ENCODE assay signal across 10 mouse cellular contexts in genomic region chr2:71627097-71627755, GRCm38 (mm10).
DNase-seq lines count a peak whose midpoint lies in the region; ATAC-seq and TF ChIP-seq lines count a peak whose summit lies in the region.
"Had no signal": no experiment of that assay in that cellular context is flagged by ENCODE, and none has a peak within 500 bp of the region (broad histone marks: within the 10 kb centered on the region; RNA-seq: fewer than 3 reads in every experiment).

No protein-coding gene starts in this region.

- H3K4me1 ChIP-seq in kidney, postnatal 0 days (replicated peaks; ENCODE audit: insufficient read depth, low read length) = peaks cover 14% of the 10 kb centered on the region
- H3K4me1 ChIP-seq in intestine, embryonic 16.5 days (ENCODE audit: control insufficient read depth, insufficient read depth, low read length) = peaks cover 28% of the 10 kb centered on the region

- no peak overlapping the region for H3K4me3 ChIP-seq in kidney, postnatal 0 days (replicated peaks; ENCODE audit: low read depth, low read length)
- H3K4me3 ChIP-seq in intestine, embryonic 16.5 days (ENCODE audit: low read length) = no peak overlapping the region
- H3K4me3 ChIP-seq in gastrocnemius, adult 2 months = no peak overlapping the region
- H3K4me3 ChIP-seq: erythroblast, embryonic 14.5 days had no signal

- no peak for TF ChIP-seq CTCF in kidney, postnatal 0 days (IDR thresholded peaks at IDR 0.05; ENCODE audit: low read depth)
- TF ChIP-seq CTCF in gastrocnemius, adult 2 months (IDR thresholded peaks at IDR 0.05) = no peak

- H3K9ac ChIP-seq in kidney, postnatal 0 days (ENCODE audit: low read depth, low read length) = no peak overlapping the region
- H3K9ac ChIP-seq in intestine, embryonic 16.5 days (ENCODE audit: low read depth, low read length) = 0 out of 2 replicates have a peak overlapping the region, but pooled peaks have one; percentile 11
- H3K9ac ChIP-seq: liver, embryonic 14.5 days had no signal

- intact Hi-C loops in gastrocnemius, adult 2 months (cut with DNase I) = no loop called here

- H3K36me3 ChIP-seq in kidney, postnatal 0 days (ENCODE audit: insufficient read depth, low read length) = no peaks in the 10 kb centered on the region
- no peaks in the 10 kb centered on the region for H3K36me3 ChIP-seq in intestine, embryonic 16.5 days (ENCODE audit: control insufficient read depth, insufficient read depth, low read length)

- peak overlapping the region; percentile 29 for H3K4me2 ChIP-seq in kidney, postnatal 0 days (ENCODE audit: low read length)
- 0 out of 2 replicates have a peak overlapping the region, but pooled peaks have one; percentile 23 for H3K4me2 ChIP-seq in intestine, embryonic 16.5 days (ENCODE audit: low read depth, low read length)

- H3K9me3 ChIP-seq in kidney, postnatal 0 days (replicated peaks; ENCODE audit: low read length) = no peaks in the 10 kb centered on the region
- no peaks in the 10 kb centered on the region for H3K9me3 ChIP-seq in intestine, embryonic 16.5 days (ENCODE audit: control insufficient read depth, low read length)

- H3K27ac ChIP-seq in kidney, postnatal 0 days = 0 out of 2 replicates have a peak overlapping the region, but pooled peaks have one; percentile 6
- H3K27ac ChIP-seq in intestine, embryonic 16.5 days (ENCODE audit: low read length) = no peak overlapping the region
- H3K27ac ChIP-seq in gastrocnemius, adult 2 months = no peak overlapping the region
- H3K27ac ChIP-seq: liver, embryonic 14.5 days had no signal

- no peak for ATAC-seq in kidney, postnatal 0 days (replicated peaks; ENCODE audit: low FRiP score, low read depth)
- ATAC-seq in intestine, embryonic 16.5 days = peak; percentile 8; the same call in 1 of the 2 replicates

- H3K27me3 ChIP-seq in kidney, postnatal 0 days (ENCODE audit: insufficient read depth, low read length) = no peaks in the 10 kb centered on the region
- 0 out of 2 replicates have a peak, but pooled peaks cover 5% of the 10 kb centered on the region for H3K27me3 ChIP-seq in intestine, embryonic 16.5 days (replicated peaks; ENCODE audit: control insufficient read depth, insufficient read depth, low read length)

- DNase-seq in kidney, postnatal 0 days (ENCODE audit: low spot score) = peak; percentile 69
- DNase-seq in kidney, adult 8-10 months = no peak
- DNase-seq in embryo, embryonic 9.5 days (ENCODE audit: extremely low spot score) = peak; percentile 25
- DNase-seq in neural tube, embryonic 10.5 days (ENCODE audit: extremely low spot score, low spot score) = peak; percentile 30
- DNase-seq in natural killer cell, adult 2 months (ENCODE audit: low spot score in 2 of 2) = no peak
- DNase-seq in gastrocnemius, adult 2 months = no peak
- no peak for DNase-seq in kidney, adult 9 months

- 15% methylated on average over 14 of the region's 14 CpGs for WGBS in kidney, postnatal 0 days
- 19% methylated on average over 14 of the region's 14 CpGs for WGBS in intestine, embryonic 16.5 days

Comparison
In these comparisons a context has a peak if more than half of its experiments do, and no peak if none do; other contexts are left out.
1. DNase-seq: peak in kidney, postnatal 0 days (single experiment), embryo, embryonic 9.5 days (single experiment) and neural tube, embryonic 10.5 days (single experiment); none in kidney, adult 8-10 months (0 of 2), natural killer cell, adult 2 months (0 of 2), gastrocnemius, adult 2 months (single experiment) and kidney, adult 9 months (single experiment).